In genomic region chr9:97610566-97610965, GRCm38 (mm10) we compare ENCODE assay signal across 29 mouse cellular contexts.
A peak's percentile ranks its signal among the peaks of the same experiment; 100 is the strongest.
DNase-seq lines count a peak whose midpoint lies in the region; ATAC-seq and TF ChIP-seq lines count a peak whose summit lies in the region.
"Had no signal": no experiment of that assay in that cellular context is flagged by ENCODE, and none has a peak within 500 bp of the region (broad histone marks: within the 10 kb centered on the region; RNA-seq: fewer than 3 reads in every experiment).

No protein-coding gene starts in this region.

- no peaks in the 10 kb centered on the region for H3K27me3 ChIP-seq in forebrain, embryonic 11.5 days (ENCODE audit: control insufficient read depth, insufficient read depth, low read length)
- H3K27me3 ChIP-seq in forebrain, embryonic 13.5 days = no peaks in the 10 kb centered on the region
- H3K27me3 ChIP-seq: embryonic facial prominence, embryonic 12.5 days; heart, embryonic 15.5 days; limb, embryonic 15.5 days; midbrain, embryonic 15.5 days; neural tube, embryonic 15.5 days; stomach, embryonic 15.5 days had no signal

- no peak for ATAC-seq in forebrain, embryonic 11.5 days (replicated peaks; ENCODE audit: low FRiP score)
- no peak for ATAC-seq in forebrain, embryonic 13.5 days
- ATAC-seq: hindbrain, embryonic 16.5 days; midbrain, embryonic 15.5 days had no signal

- no peak overlapping the region for H3K27ac ChIP-seq in forebrain, embryonic 11.5 days (ENCODE audit: low read depth, low read length)
- no peak overlapping the region for H3K27ac ChIP-seq in forebrain, embryonic 13.5 days
- peak overlapping the region; percentile 32; the same call in 1 of the 2 replicates for H3K27ac ChIP-seq in left cerebral cortex, adult 2 months
- H3K27ac ChIP-seq: embryonic facial prominence, embryonic 12.5 days; heart, embryonic 10.5 days; heart, embryonic 15.5 days; limb, embryonic 10.5 days; limb, embryonic 15.5 days; liver, embryonic 14.5 days; midbrain, embryonic 10.5 days; midbrain, embryonic 15.5 days; neural tube, embryonic 15.5 days; stomach, embryonic 15.5 days had no signal

- TF ChIP-seq CTCF in left cerebral cortex, adult 2 months (IDR thresholded peaks at IDR 0.05) = no peak

- H3K9me3 ChIP-seq in forebrain, embryonic 11.5 days (ENCODE audit: control insufficient read depth, low read length) = no peaks in the 10 kb centered on the region
- H3K9me3 ChIP-seq in forebrain, embryonic 13.5 days (replicated peaks) = no peaks in the 10 kb centered on the region
- H3K9me3 ChIP-seq: embryonic facial prominence, embryonic 12.5 days; heart, embryonic 10.5 days; heart, embryonic 15.5 days; limb, embryonic 10.5 days; limb, embryonic 15.5 days; midbrain, embryonic 10.5 days; midbrain, embryonic 15.5 days; neural tube, embryonic 15.5 days; stomach, embryonic 15.5 days had no signal

- no peaks in the 10 kb centered on the region for H3K36me3 ChIP-seq in forebrain, embryonic 11.5 days (ENCODE audit: control insufficient read depth, insufficient read depth, low read length)
- no peaks in the 10 kb centered on the region for H3K36me3 ChIP-seq in forebrain, embryonic 13.5 days (ENCODE audit: poor library complexity, severe bottlenecking)
- H3K36me3 ChIP-seq: embryonic facial prominence, embryonic 12.5 days; G1E; heart, embryonic 10.5 days; heart, embryonic 15.5 days; limb, embryonic 10.5 days; limb, embryonic 15.5 days; midbrain, embryonic 10.5 days; midbrain, embryonic 15.5 days; neural tube, embryonic 15.5 days; stomach, embryonic 15.5 days had no signal

- WGBS in forebrain, embryonic 11.5 days = 81% methylated on average over 7 of the region's 7 CpGs
- 74% methylated on average over 7 of the region's 7 CpGs for WGBS in forebrain, embryonic 13.5 days

- H3K4me3 ChIP-seq in forebrain, embryonic 11.5 days (ENCODE audit: low read depth, low read length) = no peak overlapping the region
- no peak overlapping the region for H3K4me3 ChIP-seq in forebrain, embryonic 13.5 days
- H3K4me3 ChIP-seq in left cerebral cortex, adult 2 months = no peak overlapping the region
- H3K4me3 ChIP-seq: embryonic facial prominence, embryonic 12.5 days; heart, embryonic 10.5 days; heart, embryonic 15.5 days; limb, embryonic 10.5 days; limb, embryonic 15.5 days; midbrain, embryonic 10.5 days; midbrain, embryonic 15.5 days; neural tube, embryonic 15.5 days; stomach, embryonic 15.5 days had no signal

- H3K4me2 ChIP-seq in forebrain, embryonic 11.5 days (ENCODE audit: low read depth, low read length, severe bottlenecking) = no peak overlapping the region
- H3K4me2 ChIP-seq in forebrain, embryonic 13.5 days = no peak overlapping the region
- H3K4me2 ChIP-seq: embryonic facial prominence, embryonic 12.5 days; heart, embryonic 15.5 days; limb, embryonic 15.5 days; midbrain, embryonic 15.5 days; neural tube, embryonic 15.5 days; stomach, embryonic 15.5 days had no signal

- H3K4me1 ChIP-seq in forebrain, embryonic 11.5 days (replicated peaks; ENCODE audit: control insufficient read depth, insufficient read depth, low read length) = no peaks in the 10 kb centered on the region
- no peaks in the 10 kb centered on the region for H3K4me1 ChIP-seq in forebrain, embryonic 13.5 days
- H3K4me1 ChIP-seq: embryonic facial prominence, embryonic 12.5 days; heart, embryonic 10.5 days; heart, embryonic 15.5 days; limb, embryonic 10.5 days; limb, embryonic 15.5 days; midbrain, embryonic 15.5 days; neural tube, embryonic 15.5 days; stomach, embryonic 15.5 days had no signal

- peak; percentile 22 for DNase-seq in forebrain, embryonic 11.5 days (ENCODE audit: low spot score)
- no peak for DNase-seq in left cerebral cortex, adult 2 months (ENCODE audit: extremely low spot score in 1 of 2, low spot score in 2 of 2)
- DNase-seq in left cerebral cortex, postnatal 4 days = no peak
- DNase-seq in brain, adult 2 months (ENCODE audit: low read depth, low spot score) = peak; percentile 67
- DNase-seq in left cerebral cortex, postnatal 25 days (ENCODE audit: low spot score in 2 of 2) = peak; percentile 30 to 75
- DNase-seq in adrenal gland, postnatal 25 days = no peak
- DNase-seq in cerebellum, adult 11 months = no peak
- DNase-seq: adrenal gland, adult 8-10 months; cerebellum, adult 9-10 months; embryo, embryonic 11 days; gastrocnemius, postnatal 25 days; kidney, adult 2 months; kidney, postnatal 36 days; lung, adult 2 months; retina, postnatal 1 day; thymus, postnatal 14 days had no signal

- intact Hi-C loops in left cerebral cortex, adult 2 months (cut with DNase I) = no loop called here
- intact Hi-C loops in left cerebral cortex, postnatal 4 days (cut with DNase I) = no loop called here
- intact Hi-C loops in left cerebral cortex, postnatal 25 days (cut with DNase I) = no loop called here

- H3K9ac ChIP-seq in forebrain, embryonic 11.5 days (ENCODE audit: low read length) = no peak overlapping the region
- no peak overlapping the region for H3K9ac ChIP-seq in forebrain, embryonic 13.5 days
- H3K9ac ChIP-seq: embryonic facial prominence, embryonic 12.5 days; heart, embryonic 15.5 days; limb, embryonic 15.5 days; liver, embryonic 14.5 days; midbrain, embryonic 15.5 days; neural tube, embryonic 15.5 days; stomach, embryonic 15.5 days had no signal

Comparison
In these comparisons a context has a peak if more than half of its experiments do, and no peak if none do; other contexts are left out.
1. DNase-seq: peak in forebrain, embryonic 11.5 days (single experiment), brain, adult 2 months (single experiment) and left cerebral cortex, postnatal 25 days (2 of 2); none in left cerebral cortex, adult 2 months (0 of 2), left cerebral cortex, postnatal 4 days (single experiment), adrenal gland, postnatal 25 days (single experiment) and cerebellum, adult 11 months (single experiment).